Mouse (Mus musculus) mesoderm, embryonic 11.5 days (tissue): Measurements from ENCODE around the gene Igsf6.

Source experiments
- DNase-seq: peaks from one replicate; pipeline ENCODE4 v3.0.0-alpha.2; 2012; ENCODE audit warnings: low read depth, low spot score

Gene Igsf6

DNA sequence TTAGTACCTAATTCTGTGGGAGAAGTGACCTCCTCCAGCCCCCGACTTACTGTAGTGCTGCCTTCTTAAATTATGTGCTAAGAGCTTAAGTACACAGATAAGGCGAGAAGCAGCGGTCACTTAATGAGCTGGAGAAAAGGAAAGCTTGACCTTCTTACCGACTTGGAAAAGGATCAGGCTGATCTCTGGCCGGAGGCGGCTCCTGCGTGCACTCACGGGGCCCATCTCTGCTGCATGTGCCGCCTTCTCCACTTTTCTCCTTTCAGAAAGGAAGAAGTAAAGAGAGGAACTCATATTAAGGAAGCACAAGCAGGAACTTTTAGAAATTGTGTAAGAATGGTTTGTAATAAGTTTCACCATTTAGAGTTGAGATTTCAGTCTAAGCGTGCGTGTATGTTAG is at the start of gene Igsf6:
TSS of gene Igsf6 (minus strand) at position 292 of the 400 bp plus-strand sequence.
- no peak for DNase-seq

DNA sequence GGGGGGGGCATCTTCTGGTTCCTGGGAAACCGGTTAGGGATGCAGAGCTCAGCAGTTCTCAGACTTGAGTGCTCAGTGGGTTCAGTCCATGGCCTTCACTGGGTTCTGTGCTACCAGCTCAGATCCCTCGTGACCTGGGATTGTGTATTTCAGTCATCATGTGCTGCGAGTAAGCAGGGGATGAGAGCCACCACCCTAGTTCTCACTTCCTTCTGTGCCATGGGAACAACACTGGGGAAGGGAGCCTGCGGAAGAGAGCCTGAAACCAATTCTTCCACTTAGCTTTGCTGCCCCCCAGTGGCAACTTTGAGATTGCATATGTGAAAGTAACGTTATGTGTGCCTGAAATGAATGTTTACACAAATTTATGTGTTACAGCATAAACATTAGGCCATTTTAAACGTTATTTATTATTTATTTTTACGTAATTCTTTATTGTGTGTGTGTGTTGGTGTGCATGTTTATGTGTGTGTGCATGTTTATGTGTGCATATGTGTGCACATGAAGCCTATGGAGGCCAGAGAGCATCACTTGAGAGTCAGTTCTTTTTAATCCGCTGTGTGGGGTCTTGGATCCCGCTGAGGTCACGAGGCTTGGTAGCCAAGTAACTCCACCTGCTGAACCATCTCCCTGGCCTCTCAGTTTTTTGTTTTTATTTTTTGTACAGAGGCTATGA is 45.9 kb upstream of the Igsf6 start:
- peak; percentile 80 for DNase-seq

DNA sequence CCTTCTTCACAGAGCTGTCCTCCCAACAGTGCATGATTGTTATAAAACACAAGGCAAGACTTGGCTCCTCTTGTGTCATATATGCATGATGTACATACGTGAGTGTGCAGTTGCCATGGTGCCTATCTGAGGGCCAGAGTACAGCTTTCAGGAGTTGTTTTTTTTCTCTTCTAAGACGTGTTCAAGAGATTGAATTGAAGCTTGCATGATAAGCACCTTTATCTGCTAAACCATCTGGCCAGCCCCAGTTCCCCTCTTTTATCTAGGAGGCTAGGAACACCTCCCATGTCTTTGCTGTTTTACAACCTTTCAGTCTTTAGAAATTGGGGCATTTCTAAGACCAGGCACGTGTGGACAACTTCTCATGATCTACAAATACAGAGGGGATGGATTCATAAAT is 37.4 kb upstream of the Igsf6 start:
- DNase-seq, result no peak

GRCm38 (mm10) chr7:121111321-121111720 is 36.9 kb upstream of the Igsf6 start:
- DNase-seq, result peak; percentile 28

GRCm38 (mm10) chr7:121107851-121108250 is 33.5 kb upstream of the Igsf6 start:
- no peak for DNase-seq

DNA sequence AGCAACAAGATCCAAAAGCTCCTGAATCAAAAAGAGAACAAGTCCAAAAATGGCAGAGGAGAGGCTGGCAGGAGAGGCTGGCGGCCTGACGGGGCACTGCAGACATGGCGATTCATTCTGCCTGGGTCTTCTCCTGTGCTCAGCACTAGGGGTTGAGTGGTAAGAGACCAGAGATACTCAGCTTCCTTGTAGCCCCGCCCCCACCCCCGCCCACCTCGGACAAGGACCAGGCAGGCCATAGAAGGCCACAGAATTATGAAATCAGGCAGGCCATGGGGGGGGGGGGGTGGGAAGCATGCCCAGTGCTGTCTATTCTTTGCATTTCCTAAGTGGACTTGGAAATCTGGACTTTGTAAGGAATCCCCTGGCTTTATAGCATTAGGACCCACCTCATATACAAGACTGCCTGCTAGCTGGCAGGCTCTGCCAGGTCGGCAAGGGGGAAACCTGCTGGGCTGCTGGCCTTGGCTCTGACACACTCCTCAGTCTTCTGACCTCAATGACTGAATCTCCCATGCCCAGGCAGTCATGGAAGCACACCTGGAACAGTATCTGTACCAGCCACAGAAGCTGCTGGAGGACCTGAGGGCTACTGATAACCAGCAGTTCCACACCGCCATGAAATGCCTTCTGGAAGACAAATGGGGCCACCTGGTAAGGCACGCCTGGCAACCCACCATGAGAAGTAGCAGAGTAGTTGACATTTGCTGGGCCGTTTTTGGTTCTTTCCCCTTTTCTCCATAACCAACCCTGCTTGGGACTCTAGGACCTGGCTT is 24.4 kb upstream of the Igsf6 start:
- DNase-seq, result no peak

- no peak for DNase-seq
Measured at GRCm38 (mm10) chr7:121093026-121093425, 18.7 kb upstream of the Igsf6 start.

- DNase-seq, result no peak
Measured at GRCm38 (mm10) chr7:121090748-121091147, 16.4 kb upstream of the Igsf6 start.

DNA sequence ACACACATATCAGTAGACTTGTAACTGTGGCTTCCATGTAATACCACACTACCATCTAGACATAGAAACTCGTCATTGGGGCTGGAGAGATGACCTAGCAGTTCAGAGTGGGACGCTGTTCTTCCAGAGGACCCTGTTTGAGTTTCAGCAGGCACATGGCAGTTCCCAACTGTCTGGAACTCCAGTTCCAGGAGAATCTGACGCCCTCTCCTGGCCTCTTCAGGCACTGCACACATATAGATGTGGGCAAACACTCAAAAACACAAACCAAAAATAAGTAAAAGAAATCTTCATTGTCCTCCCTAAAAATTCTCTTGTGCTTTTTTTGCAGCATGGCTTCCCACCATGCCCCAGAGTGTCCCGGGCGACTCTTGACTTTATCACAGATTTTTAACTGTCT is 14.4 kb upstream of the Igsf6 start:
- no peak for DNase-seq

GRCm38 (mm10) chr7:121085500-121085899 is 11.1 kb upstream of the Igsf6 start:
- peak; percentile 33 for DNase-seq

DNA sequence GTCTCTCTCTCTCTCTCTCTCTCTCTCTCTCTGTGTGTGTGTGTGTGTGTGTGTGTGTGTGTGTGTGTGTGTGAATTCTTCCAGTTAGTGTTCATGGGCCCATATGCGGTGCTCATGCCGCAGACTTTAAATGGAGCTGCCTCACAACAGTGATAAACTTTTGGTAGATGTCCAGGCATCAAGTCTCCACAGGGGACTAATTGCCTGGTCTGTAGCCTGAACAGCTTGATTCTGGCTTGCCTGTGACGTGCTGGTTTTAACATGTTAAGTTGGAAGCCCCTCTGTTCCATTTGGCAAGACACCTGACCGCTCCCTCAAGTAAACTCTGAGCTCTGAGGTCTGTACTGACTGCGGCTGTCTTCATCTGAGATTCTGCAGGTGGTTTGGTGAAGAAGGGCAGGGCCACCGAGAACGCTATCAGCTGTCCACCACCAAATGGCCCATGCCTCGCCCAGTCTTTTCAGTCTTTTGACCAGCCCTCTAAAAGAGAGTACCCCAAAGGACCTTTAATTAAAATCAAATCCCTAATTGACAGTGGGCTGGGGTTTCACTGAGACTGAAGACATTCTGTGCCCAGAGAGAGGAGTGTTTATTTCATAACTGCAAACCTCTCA is 10.6 kb upstream of the Igsf6 start:
- no peak for DNase-seq

DNA sequence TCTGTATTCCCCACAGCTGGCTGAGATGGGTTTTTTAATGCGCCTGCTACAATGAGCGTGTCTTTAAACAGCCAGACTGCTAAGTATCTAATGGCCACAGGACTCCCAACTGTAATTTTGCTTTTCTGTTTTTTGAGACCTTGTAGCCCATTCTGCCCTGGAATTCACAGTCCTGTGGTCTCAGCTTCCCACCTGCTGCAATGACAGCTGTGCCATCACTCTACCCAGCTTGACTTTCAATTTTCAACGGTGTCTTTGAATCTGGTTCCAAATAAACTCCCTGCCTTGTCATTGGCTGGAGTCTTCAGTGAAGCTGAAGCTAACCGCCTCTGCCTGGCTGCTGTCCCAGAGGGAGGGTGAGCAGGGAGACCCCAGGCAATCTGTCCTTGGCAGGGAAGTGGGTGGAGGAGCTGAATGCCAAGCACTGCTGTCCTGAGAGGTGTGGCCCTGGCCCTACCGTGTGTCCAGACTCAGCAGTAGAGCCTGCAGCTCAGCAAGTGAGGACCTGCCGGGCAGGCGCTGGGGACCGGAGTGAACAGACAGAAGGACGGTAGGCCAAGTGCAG is 8.7 kb upstream of the Igsf6 start:
- peak; percentile 30 for DNase-seq

- peak; percentile 11 for DNase-seq
Measured at GRCm38 (mm10) chr7:121081816-121082215, 7.4 kb upstream of the Igsf6 start.

- DNase-seq, result no peak
Measured at GRCm38 (mm10) chr7:121081350-121081749, 7.0 kb upstream of the Igsf6 start, which contains the start of gene Otoa. Gene Otoa, plus strand, starts transcription at chr7:121081650.

DNA sequence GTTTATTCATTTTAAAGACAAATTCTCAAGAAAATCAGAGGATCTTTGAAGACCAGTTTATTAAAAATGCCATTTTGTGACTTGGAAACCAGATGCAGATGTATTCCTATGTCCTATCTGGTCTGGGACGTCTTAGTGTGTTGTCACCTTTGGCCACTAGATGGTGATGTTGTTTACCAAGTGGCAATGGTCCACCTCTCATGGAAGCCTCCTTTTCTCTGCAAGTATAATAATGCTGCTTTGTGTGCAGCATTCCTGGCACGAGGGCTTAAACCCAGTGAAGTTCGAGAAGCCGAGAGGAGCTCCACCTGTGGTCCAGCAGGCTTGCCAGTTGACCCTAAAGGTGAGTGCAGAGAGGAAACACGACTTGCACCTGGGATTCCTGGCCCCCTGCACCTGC is 3.5 kb upstream of the Igsf6 start:
- DNase-seq, result peak; percentile 73

DNA sequence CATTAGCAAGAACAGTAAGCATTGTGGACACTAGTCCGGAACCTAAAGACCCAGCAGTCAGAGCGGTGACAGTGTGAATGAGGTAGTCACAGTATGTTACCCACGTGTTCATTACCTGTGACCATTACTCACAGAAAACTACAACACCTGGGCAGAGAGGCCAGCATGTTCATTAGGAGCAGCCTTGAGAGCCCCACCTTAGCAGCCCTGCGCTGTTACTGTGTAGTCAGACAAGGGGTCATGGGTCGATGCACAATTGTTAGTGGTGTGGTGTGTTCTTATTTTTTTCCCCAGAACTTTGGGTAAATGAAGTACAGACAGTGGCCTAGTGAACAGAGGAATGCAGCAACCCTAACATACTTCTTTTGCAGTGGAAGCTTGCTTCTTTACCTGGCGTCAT is 2.9 kb upstream of the Igsf6 start:
- no peak for DNase-seq

DNA sequence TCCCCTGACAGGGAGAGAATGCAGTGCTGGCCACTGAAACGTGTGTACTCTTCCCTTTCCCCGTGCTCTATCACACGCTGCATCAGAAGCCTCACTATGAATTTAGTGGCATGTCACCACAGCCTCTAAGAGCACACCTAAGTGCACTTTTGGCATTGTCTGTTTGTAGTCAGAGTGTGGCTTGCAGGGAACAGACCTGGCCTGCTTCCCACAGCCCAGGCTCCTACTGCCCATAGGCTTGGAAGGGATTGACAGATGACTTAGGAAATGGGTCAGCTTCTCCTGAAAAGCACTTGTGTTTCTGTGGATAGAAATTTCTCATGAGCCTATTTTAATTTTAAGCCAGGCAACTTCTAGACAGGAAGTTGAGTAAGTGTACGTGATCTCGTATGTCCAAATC is 1.0 kb upstream of the Igsf6 start:
- no peak for DNase-seq

DNA sequence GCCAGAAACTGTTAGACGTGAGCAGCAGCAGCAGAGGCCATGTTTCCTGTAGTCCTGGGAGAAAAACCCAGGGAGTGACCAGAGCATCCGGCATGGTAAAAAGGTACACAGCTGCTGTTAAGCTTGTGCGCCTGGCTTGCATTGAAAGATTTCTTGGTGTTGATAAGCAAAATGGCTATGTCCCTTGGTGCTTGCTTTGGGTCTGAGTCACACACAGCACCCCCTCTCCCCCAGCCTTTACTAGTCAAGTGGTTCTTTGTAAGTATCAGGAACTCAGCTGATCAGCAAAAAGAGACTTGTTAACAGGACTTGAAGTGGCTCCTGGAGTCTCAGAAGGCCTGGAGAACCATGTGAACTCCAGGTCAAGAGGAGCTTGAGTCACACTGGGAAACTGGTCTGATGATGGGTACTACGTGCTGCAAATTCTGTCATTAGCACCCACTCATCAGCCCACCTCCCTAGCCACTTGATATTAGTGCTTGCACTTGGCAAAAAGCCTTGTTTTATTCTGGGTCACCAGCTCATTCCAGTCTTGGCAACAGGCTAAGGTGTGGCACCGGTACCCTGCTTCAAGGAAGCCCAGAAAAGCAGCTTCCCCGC is 529 bp upstream of the Igsf6 start:
- no peak for DNase-seq

GRCm38 (mm10) chr7:121072506-121072905 is 1.9 kb downstream of the Igsf6 start:
- DNase-seq, result no peak

DNA sequence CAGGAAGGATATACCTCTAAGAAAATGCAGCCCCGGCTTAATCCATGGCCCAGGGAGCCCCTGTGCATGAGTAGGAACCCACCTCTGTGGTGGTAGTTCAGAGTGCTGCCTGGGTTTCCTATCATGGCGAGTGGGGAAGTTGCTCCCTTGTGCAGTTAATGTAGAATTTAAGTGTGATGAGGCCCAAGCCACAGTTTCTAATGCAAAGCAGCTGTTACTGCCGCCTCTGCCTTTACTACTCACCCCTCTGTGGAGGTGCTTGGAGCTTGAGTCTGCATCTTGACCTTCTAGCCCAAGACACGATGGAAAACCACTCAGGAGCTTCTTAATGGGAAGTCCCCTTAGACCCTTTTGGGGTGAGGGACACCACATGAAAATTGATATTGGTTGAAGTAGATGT is 3.1 kb downstream of the Igsf6 start:
- no peak for DNase-seq

- no peak for DNase-seq
Measured at GRCm38 (mm10) chr7:121064309-121064708, 10.1 kb downstream of the Igsf6 start.
